Mouse (Mus musculus): ENCODE data around the gene Gm10799.
A peak's percentile ranks its signal among the peaks of the same experiment; 100 is the strongest.
"Not testable (repeated sequence)": the region's sequence is repeated elsewhere in the genome, so short reads cannot be mapped to it uniquely, and the experiment has no call there.

Gm10799 gene

DNA sequence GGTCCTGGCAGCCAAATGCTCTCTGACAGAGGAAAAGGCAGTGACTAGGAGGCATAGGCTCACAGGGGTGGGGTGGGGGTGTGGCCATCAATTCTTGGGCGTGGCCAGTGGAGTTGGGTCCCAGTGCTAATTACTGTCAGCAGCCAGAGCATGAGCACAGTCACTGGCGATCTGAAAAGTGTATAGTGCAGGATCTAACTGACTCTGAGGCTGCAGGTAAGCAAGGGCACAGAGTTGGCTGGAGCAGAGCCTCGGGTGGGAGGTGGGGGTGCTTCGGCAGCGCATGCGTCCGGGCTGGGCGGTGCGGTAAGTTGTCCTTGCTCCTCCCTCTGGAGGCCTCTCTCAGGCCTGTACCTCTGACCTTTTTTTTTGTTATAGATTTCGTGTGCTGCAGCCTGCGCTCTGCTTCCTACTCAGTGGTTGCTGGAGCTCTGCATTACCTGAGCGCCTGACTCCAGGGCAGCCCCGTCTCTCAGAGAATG lies 1.4 kb upstream of the Gm10799 start, which contains the start of gene Cd59b:
TSS of gene Cd59b (plus strand) at position 146 of the 482 bp plus-strand sequence.
- DNase-seq (ENCODE audit: low read depth, low spot score) = peak; percentile 62

DNA sequence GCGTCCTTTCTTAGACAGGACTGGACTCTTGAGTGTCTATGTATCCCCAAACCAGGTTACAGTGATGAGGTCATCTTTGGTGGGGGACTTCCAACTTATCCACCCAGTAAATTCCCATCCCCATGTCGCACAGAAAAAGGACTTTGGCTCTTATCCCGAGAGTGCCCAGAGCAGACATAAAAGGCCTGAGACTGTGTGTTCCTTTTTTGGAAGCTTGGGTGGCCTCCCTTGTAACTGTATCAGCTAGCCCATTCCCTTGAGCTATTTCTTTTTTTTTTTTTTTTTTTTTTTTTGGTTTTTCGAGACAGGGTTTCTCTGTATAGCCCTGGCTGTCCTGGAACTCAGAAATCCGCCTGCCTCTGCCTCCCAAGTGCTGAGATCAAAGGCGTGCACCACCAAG lies 2.8 kb downstream of the Gm10799 start, which contains the start of gene Gm10912:
TSS of gene Gm10912 (plus strand) at position 301 of the 400 bp plus-strand sequence.
- not testable (repeated sequence) for DNase-seq (ENCODE audit: low read depth, low spot score)

DNA sequence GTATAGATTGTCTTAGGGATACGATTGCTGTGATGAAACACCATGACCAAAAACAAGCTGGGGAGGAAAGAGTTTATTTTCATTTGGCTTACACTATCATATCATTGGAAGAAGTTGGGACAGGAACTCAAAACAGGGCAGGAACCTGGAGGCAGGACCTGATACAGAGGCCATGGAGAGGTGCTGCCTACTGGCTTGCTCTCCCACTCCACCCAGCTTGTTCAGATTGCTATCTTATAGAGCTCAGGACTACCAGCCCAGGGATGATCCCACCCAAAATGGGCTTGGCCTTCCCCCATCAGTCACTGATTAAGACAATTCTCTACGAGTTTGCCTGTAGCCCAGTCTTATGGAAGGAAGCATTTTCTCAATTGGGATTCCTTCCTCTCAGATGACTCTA lies 4.2 kb downstream of the Gm10799 start:
- DNase-seq (ENCODE audit: low read depth, low spot score) = no peak

DNA sequence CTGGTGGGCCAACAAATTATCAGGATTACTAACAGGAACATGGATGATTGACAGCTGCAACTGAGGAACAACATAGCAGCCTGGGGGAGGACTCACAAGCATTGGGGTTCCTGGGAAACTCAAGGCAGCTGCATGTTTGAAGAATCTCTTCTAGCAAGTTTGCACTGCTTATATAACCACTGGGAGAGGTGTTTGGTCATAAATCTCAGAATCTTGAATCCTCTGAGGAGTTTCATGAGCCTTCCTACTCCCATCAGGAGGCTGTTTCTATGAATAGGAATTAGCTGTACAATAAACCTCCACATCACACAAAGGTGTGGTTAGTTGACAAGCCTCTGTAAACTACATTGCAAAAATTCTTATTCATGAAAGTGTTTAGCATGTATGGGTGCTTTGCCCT lies 5.7 kb downstream of the Gm10799 start:
- peak; percentile 49 for DNase-seq (ENCODE audit: low read depth, low spot score)

DNA sequence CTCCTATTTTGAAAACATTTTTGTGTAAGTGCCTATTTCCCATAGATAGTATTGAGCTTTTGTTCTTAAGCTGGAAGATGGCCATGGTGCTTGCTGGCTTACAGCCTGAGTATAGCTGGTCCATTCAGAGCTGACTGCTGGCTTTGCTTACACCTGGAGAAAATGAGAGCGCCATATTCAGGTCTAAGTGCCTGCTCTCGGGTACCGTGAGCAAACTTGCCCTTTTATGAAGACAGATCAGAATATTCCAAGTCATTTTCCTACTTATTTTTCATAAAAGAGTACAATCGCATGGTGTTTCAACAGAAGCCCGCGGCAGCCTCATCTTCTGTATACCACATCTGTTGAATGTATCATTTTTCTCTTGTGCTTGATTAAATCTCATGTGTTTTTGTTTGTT lies 7.4 kb downstream of the Gm10799 start:
- DNase-seq (ENCODE audit: low read depth, low spot score) = no peak

DNA sequence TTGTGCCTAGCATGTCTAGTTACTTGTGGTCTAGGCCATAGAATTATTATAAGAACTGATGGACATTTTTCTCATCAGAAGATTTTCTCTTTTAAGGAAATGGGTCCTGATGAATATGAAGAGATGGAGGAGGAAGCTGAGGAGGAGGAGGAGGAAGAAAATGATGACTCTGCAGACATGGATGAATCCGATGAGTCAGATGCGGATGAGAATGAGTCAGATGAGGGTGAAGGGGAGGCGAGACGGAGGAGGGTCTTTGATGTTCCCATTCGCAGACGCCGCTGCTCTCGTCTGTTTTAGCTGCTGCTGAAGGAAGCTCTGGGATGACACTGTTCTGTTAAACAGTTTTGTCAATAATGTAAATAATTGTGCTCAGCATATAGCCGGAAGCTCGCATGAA lies 8.6 kb downstream of the Gm10799 start:
- DNase-seq (ENCODE audit: low read depth, low spot score) = peak; percentile 76

DNA sequence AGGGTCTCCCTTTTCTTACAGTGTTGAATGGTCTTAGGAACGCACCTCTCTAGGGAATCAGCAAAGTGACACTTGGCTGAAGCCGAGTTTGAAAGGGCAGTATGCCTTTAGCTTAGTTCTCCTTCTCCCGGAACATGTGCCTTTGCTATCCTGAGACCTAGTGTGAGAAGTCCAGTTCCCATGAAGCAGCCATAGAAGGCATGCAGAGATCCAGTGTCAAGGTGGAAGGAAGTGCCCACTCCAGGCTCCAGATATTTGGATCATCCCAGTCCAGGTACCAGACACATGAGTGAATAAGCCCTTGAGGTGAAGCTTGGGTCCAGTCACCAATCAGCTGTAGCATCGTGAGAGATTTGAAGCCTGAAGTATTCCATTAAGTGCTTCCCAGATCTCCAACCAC lies 9.4 kb downstream of the Gm10799 start:
- DNase-seq (ENCODE audit: low read depth, low spot score) = no peak

DNA sequence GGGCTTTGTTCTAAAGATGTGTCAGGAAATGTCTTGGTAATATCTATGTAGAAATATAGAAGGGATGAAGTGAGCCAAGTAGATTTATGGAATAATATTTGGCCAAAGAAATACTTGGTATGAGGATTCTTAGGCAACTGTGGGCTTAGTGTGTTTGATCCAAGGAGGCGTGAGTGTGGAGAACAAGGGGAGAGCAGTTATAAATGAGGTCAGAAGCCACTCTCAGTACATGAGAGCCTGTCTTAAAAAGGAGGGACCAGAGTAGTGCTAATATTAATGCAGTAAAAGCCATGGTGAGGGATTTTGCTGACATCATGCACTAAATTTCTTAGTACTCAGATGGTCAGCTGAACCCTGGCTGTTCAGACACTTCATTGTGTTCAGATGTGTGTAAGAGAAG lies 10.0 kb downstream of the Gm10799 start:
- no peak for DNase-seq (ENCODE audit: low read depth, low spot score)

DNA sequence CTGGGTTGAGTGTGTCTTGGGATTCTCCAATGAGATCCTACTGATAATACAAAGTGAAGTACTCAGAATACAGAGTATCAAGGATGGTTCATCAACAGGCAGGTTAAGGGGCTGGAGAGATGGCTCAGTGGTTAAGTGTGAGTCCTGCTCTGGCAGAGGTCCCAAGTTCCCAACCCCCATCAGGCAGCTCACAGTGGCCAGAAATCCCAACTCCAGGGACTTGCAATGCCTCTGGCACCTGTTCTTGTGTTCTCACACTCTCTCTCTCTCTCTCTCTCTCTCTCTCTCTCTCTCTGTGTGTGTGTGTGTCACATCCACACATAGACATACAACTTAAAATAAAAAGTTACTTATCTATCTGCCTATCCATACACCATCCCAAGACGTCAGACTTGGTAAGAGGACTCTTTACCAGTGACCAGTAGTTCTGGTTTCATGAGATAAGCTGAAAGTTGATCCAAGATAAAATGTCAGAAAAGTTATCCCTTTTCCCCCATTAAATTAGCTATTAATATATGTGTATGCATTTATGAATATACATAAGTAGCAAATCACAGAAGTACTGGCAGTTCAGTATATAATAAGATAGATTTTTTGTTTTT lies 23.8 kb downstream of the Gm10799 start:
- no peak for DNase-seq (ENCODE audit: low read depth, low spot score)

DNA sequence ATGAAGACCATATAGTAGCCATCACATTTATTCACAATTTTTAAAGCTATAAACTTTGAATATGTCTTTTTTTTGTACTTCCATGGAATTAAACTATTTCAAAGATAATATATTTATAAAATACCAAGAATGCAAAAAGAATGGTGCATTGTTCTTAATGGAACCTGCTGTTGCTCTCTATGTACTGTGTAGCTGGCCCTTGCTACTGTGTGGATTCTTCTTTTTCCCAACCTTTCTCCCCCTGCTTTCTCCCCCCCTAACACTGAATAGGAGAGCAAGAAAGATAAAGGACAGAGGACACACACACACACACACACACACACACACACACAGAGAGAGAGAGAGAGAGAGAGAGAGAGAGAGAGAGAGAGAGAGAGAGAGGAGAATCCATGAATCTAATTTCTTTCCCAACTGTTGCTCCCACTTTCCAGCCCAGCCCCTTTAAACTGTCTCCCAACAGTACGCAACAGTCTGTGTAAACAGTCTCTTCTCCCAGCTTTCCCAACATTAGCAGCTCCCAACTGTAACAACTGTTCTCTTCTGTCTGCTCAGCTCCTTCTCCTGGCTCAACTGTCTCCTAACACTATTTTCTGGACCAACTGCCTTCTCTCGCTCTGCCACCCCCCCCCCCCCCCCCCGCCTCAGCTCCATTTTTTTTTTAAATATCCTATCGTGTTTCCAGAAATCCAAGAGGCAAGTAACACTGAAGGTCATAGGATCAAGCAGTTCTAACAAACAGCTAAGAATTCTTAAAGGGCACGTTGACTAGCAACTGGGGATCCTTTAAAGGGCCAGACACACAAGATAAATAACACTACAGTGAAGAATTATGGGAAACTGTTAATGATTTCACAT lies 24.5 kb downstream of the Gm10799 start:
- DNase-seq (ENCODE audit: low read depth, low spot score) = no peak

DNA sequence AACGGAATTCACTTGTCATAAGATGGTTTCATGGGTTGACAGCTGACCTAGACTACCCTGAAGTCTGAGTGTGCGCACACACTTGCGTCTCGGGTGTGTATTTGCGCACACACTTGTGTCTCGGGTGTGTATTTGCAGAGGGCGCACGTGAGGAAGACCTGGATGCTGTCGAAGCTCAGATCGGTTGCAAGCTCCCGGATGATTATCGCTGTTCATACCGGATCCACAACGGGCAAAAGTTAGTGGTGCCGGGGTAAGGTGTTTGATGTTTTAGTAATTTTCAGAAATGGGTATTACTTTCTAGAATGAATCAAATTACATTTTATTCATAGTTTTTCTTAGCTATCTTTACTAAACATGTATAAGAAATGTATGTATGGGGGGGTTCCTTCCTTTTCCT lies 25.6 kb downstream of the Gm10799 start:
- no peak for DNase-seq (ENCODE audit: low read depth, low spot score)

DNA sequence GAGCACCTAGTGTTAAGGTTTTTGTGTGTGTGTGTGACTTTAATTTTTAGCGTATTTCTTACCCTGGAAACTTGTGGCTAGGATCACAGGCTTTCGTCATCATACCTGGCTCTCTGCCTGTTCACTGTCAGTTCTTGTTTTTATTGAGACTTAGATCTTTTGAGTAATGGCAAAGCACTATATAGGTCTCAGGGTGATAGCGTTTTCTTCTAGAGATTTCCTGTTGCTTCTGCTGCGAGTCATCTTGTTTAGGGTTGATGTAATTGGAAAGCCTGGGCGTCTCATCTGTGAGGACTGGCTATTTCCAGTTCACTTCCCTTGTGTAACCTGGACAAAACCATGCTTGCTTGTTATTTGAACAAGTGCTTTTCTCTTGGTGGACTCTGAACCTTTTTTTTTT lies 26.7 kb downstream of the Gm10799 start:
- peak; percentile 41 for DNase-seq (ENCODE audit: low read depth, low spot score)

DNA sequence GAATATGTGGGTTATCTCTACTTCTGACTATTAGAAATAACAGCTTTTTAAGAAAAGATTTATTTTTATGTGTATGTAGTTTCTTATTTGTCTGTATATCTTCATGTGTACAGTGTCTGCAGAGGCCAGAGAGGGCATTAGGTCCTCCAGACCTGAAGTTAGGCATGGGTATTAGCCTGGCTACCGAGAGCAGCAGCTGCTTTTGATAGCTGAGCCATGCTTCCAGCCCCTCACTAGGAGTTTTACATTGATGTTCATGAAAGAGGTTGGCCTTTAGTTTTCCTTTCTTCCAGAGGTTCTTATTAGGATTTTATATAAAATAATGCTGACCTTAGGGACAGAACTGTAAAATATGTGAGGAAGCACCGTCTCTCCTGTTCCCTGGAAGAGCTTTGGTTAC lies 30.1 kb downstream of the Gm10799 start:
- DNase-seq (ENCODE audit: low read depth, low spot score) = no peak

DNA sequence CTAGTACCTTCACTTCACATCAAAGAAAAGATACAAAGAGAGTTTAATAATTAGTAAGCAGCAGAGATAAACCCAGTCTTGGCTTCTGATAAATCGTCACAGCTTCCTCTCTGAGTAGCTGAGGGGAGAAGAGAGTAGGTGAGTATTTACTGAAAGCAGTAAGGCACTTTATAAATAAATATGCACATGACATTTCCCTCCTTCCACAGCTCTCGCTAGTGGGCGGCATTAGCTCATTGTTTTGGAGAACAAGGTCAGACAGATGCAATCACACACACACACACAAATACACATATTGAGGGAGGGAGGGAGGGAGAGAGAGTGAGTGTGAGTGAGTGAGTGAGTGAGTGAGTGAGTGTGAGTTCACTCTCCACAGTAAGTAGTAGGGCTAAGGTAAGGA lies 32.0 kb downstream of the Gm10799 start:
- DNase-seq (ENCODE audit: low read depth, low spot score) = peak; percentile 53

DNA sequence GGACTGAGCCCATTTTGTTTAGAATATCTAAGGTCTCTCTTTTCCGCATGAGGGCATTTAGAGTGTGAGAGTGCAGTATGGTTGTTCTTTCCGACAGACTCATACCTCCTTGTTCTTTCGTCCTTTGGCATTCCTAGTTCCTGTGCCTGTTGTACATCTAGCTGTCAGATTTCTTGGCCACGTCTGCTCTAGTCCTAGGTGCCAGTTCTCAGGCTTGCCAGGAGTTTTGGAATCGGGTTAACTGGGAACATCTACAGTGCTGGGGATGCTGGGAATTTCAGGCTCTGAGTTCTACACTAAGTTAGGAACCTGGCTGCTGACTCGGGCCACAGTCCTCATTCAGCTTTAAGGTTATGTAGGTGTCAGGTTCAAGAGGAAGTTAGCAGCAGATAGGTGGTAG lies 32.8 kb downstream of the Gm10799 start:
- peak; percentile 57 for DNase-seq (ENCODE audit: low read depth, low spot score)

DNA sequence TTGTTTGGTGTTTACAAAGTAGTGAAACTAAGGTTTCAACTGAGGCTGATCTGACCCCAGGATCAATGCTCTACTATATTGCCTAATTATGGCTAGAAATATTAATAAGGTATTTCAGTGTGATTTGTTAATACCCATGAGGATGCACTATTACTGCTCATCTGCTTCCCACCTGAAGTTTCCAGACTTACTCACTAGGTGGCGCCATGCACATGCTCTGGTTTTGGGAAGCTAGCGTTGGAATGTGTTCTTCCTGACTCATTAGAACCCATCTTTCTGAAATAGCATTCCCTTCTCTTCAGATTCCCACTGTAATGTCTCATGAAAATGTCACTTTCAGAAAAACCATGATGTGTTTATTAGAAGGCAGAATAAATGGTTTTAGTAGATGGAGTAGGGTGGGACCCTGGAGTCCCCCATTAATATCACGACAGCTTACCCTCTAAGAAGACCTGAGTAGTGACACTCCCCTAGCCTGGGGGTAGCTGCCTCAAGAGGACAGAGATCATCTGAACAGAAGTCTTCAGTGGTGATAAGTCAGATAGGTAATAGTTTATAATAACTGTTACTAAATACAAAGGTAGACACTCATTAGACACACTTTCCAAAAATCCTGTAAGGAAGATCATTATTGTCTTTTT lies 33.4 kb downstream of the Gm10799 start:
- DNase-seq (ENCODE audit: low read depth, low spot score) = peak; percentile 86

DNA sequence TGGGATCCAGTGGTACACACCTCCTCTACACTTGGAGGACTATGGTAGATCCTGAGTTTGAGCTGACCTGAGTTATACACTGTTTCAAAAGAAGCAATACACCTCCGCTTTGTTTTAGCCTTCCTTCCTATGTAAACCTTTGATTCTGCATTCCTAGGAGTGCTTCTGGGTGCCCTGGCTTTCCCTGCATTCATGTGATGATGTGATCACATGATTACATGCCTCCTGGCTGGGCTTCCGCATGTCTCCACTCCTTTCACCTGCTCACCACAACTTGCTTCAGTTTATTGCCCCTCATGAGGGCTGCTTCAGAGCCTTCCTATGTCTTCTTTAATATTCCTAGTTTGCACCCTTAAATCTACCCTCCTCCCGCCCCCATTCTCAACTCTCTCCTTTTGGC lies 36.3 kb downstream of the Gm10799 start:
- DNase-seq (ENCODE audit: low read depth, low spot score) = no peak

DNA sequence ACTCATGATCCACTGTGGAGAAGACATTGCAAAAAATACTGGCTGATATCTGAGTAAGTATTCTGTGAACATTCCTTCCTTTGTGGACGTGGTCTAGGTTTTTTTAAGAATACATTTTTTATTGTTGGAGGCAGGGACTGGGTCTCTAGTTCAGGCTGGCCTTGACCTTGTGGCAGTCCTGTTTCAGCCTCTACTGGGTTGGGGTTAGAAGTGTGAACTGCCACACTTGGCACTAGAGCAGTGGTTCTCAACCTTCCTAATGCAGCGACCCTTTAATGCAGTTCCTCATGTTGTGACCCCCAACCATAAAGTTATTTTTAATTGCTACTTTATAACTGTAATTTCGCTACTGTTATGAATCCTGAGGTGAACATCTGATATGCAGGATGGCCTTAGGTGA lies 38.0 kb downstream of the Gm10799 start:
- no peak for DNase-seq (ENCODE audit: low read depth, low spot score)

DNA sequence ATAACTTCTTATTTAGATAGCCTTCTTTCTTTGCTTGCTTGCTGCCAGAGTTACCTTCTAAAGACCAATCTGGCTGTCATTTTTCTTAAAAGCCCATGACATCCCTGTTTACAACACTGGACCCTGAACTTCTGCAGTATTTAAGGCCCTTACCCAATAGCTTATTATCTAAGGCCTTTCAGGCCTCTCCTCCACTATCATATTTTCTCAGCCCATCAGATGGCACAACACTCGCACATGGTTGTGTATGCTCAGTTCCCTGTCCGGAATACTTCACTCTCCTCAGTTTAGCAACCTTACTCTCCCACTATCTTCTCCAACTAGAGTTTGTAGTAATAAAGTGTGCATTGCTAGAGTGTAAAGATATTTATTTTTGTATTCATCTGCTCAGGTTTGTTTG lies 39.3 kb downstream of the Gm10799 start:
- no peak for DNase-seq (ENCODE audit: low read depth, low spot score)

DNA sequence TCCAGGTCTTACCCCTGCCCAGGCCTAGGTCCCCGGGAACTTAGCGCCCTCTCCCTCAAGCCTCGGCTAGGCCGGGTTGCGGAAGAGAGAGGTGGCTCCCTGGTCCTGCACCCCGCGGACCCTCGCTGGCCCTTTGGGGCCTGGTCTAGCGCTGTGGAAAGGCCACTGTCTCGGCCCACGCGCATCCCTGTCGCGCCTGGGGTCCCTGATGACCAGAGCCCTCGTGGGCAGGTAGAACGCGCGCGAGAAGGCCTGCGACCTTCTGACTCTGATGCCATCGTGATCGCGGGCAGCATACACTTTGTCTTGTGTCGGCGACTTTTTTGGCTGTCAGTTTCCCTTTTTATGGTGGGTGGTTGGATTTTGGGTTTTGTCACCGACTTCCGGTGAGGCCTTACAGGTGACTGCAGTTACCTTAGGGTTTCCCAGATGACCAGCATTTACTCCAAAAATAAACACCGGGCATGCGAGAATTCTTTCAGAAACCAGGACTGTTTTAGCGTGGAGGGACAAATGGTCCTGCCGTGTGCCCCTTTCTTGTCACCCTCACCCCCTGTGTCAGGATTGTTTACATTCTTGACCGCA lies 40.1 kb downstream of the Gm10799 start, which contains the start of gene 4931422A03Rik:
TSS of gene 4931422A03Rik (minus strand) at position 223 of the 585 bp plus-strand sequence.
- peak; percentile 40 for DNase-seq (ENCODE audit: low read depth, low spot score)

DNA sequence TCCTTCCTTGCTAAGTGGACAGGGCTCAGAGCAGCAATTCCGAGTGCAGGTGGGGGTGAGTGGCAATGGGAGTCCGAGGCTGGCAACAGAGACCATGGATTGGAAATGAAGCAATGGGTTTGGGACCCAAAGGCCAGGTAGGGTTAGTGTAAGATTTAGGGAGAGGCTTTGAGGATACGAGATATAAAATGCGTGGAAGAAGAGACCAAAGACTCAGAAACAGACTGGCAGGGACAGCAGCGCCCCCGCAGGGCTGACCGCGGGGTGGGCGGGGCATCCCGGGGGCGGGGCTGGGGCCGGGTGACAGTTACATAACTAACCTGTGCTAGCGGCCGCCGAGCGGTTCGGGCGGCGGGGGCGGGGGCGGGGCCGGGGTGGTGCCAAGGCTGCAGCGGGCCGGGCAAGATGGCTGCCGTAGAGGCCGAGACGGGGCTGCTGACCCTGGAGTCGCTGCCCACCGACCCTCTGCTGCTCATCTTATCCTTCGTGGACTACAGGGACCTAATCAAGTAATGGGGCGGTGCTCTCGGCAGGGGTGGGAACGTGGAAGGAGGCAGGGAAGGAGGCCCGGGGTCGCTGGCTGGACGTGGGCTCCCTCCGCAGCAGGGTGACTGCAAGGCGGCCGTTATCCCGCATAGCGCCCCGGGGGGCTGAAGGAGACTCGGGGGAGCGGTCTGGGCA lies 40.8 kb downstream of the Gm10799 start, which contains the start of gene Fbxo3:
TSS of gene Fbxo3 (plus strand) at position 264 of the 681 bp plus-strand sequence.
- peak; percentile 84 for DNase-seq (ENCODE audit: low read depth, low spot score)
